Mouse (Mus musculus): ENCODE data around the gene Zfp580.

Gene Zfp580

GRCm38 (mm10) chr7:5020685-5021084, 30.7 kb upstream of the Zfp580 start:
- no peaks in the 10 kb centered on the region for H3K27me3 ChIP-seq (ENCODE audit: control insufficient read depth, insufficient read depth, low read length, poor library complexity, severe bottlenecking)
- H3K36me3 ChIP-seq (ENCODE audit: control insufficient read depth, insufficient read depth, low read length, poor library complexity, severe bottlenecking) = no peaks in the 10 kb centered on the region
- no peak for DNase-seq (ENCODE audit: low read depth, low spot score)

- DNase-seq (ENCODE audit: low read depth, low spot score) = no peak
- no peaks in the 10 kb centered on the region for H3K27me3 ChIP-seq (ENCODE audit: control insufficient read depth, insufficient read depth, low read length, poor library complexity, severe bottlenecking)
- no peaks in the 10 kb centered on the region for H3K36me3 ChIP-seq (ENCODE audit: control insufficient read depth, insufficient read depth, low read length, poor library complexity, severe bottlenecking)
Measured at GRCm38 (mm10) chr7:5021197-5021596, 30.1 kb upstream of the Zfp580 start.

- peaks cover 32% of the 10 kb centered on the region for H3K36me3 ChIP-seq (ENCODE audit: control insufficient read depth, insufficient read depth, low read length, poor library complexity, severe bottlenecking)
- no peak for DNase-seq (ENCODE audit: low read depth, low spot score)
- no peaks in the 10 kb centered on the region for H3K27me3 ChIP-seq (ENCODE audit: control insufficient read depth, insufficient read depth, low read length, poor library complexity, severe bottlenecking)
Measured at GRCm38 (mm10) chr7:5029543-5029942, 21.8 kb upstream of the Zfp580 start.

- Histone ChIP-seq H3K27me3 (ENCODE audit: control insufficient read depth, insufficient read depth, low read length, poor library complexity, severe bottlenecking) (no peaks in the 10 kb centered on the region), H3K36me3 (ENCODE audit: control insufficient read depth, insufficient read depth, low read length, poor library complexity, severe bottlenecking) (peaks cover 32% of the 10 kb centered on the region)
- no peak for DNase-seq (ENCODE audit: low read depth, low spot score)
Measured at GRCm38 (mm10) chr7:5029946-5030345, 21.4 kb upstream of the Zfp580 start.

- Histone ChIP-seq H3K36me3 (ENCODE audit: control insufficient read depth, insufficient read depth, low read length, poor library complexity, severe bottlenecking) (peaks cover 32% of the 10 kb centered on the region), H3K27me3 (ENCODE audit: control insufficient read depth, insufficient read depth, low read length, poor library complexity, severe bottlenecking) (no peaks in the 10 kb centered on the region)
- DNase-seq (ENCODE audit: low read depth, low spot score) = no peak
Measured at GRCm38 (mm10) chr7:5030554-5031275, 20.6 kb upstream of the Zfp580 start.

GRCm38 (mm10) chr7:5031496-5031895, 19.8 kb upstream of the Zfp580 start:
- no peak for DNase-seq (ENCODE audit: low read depth, low spot score)
- Histone ChIP-seq H3K27me3 (ENCODE audit: control insufficient read depth, insufficient read depth, low read length, poor library complexity, severe bottlenecking) (no peaks in the 10 kb centered on the region), H3K36me3 (ENCODE audit: control insufficient read depth, insufficient read depth, low read length, poor library complexity, severe bottlenecking) (peaks cover 32% of the 10 kb centered on the region)

GRCm38 (mm10) chr7:5033818-5034217, 17.5 kb upstream of the Zfp580 start, which contains the start of gene 4632433K11Rik:
TSS of gene 4632433K11Rik (plus strand) at chr7:5034118.
- Histone ChIP-seq H3K36me3 (ENCODE audit: control insufficient read depth, insufficient read depth, low read length, poor library complexity, severe bottlenecking) (peaks cover 32% of the 10 kb centered on the region), H3K27me3 (ENCODE audit: control insufficient read depth, insufficient read depth, low read length, poor library complexity, severe bottlenecking) (no peaks in the 10 kb centered on the region)
- DNase-seq (ENCODE audit: low read depth, low spot score) = no peak

GRCm38 (mm10) chr7:5035628-5036027, 15.7 kb upstream of the Zfp580 start:
- no peak for DNase-seq (ENCODE audit: low read depth, low spot score)
- Histone ChIP-seq H3K27me3 (ENCODE audit: control insufficient read depth, insufficient read depth, low read length, poor library complexity, severe bottlenecking) (no peaks in the 10 kb centered on the region), H3K36me3 (ENCODE audit: control insufficient read depth, insufficient read depth, low read length, poor library complexity, severe bottlenecking) (peaks cover 17% of the 10 kb centered on the region)

GRCm38 (mm10) chr7:5036136-5036535, 15.2 kb upstream of the Zfp580 start:
- H3K36me3 ChIP-seq (ENCODE audit: control insufficient read depth, insufficient read depth, low read length, poor library complexity, severe bottlenecking) = peaks cover 13% of the 10 kb centered on the region

GRCm38 (mm10) chr7:5037026-5037425, 14.3 kb upstream of the Zfp580 start:
- Histone ChIP-seq H3K36me3 (ENCODE audit: control insufficient read depth, insufficient read depth, low read length, poor library complexity, severe bottlenecking) (peaks cover 4% of the 10 kb centered on the region), H3K27me3 (ENCODE audit: control insufficient read depth, insufficient read depth, low read length, poor library complexity, severe bottlenecking) (no peaks in the 10 kb centered on the region)
- DNase-seq (ENCODE audit: low read depth, low spot score) = no peak

More at GRCm38 (mm10) chr7:5036136-5036535, 15.2 kb upstream of the Zfp580 start:
- no peaks in the 10 kb centered on the region for H3K27me3 ChIP-seq (ENCODE audit: control insufficient read depth, insufficient read depth, low read length, poor library complexity, severe bottlenecking)
- DNase-seq (ENCODE audit: low read depth, low spot score) = no peak

- DNase-seq (ENCODE audit: low read depth, low spot score) = no peak
- peaks cover 2% of the 10 kb centered on the region for H3K36me3 ChIP-seq (ENCODE audit: control insufficient read depth, insufficient read depth, low read length, poor library complexity, severe bottlenecking)
- H3K27me3 ChIP-seq (ENCODE audit: control insufficient read depth, insufficient read depth, low read length, poor library complexity, severe bottlenecking) = no peaks in the 10 kb centered on the region
Measured at GRCm38 (mm10) chr7:5037467-5037866, 13.9 kb upstream of the Zfp580 start.

GRCm38 (mm10) chr7:5038109-5038732, 13.1 kb upstream of the Zfp580 start, which contains the start of gene Zfp784:
TSS of gene Zfp784 (minus strand) at chr7:5038446.
- peak; percentile 94 for DNase-seq (ENCODE audit: low read depth, low spot score)
- H3K27me3 ChIP-seq (ENCODE audit: control insufficient read depth, insufficient read depth, low read length, poor library complexity, severe bottlenecking) = no peaks in the 10 kb centered on the region
- H3K36me3 ChIP-seq (ENCODE audit: control insufficient read depth, insufficient read depth, low read length, poor library complexity, severe bottlenecking) = no peaks in the 10 kb centered on the region

GRCm38 (mm10) chr7:5038940-5039339, 12.4 kb upstream of the Zfp580 start:
- Histone ChIP-seq H3K27me3 (ENCODE audit: control insufficient read depth, insufficient read depth, low read length, poor library complexity, severe bottlenecking) (no peaks in the 10 kb centered on the region), H3K36me3 (ENCODE audit: control insufficient read depth, insufficient read depth, low read length, poor library complexity, severe bottlenecking) (no peaks in the 10 kb centered on the region)
- DNase-seq (ENCODE audit: low read depth, low spot score) = no peak

GRCm38 (mm10) chr7:5044981-5045380, 6.4 kb upstream of the Zfp580 start:
- no peaks in the 10 kb centered on the region for H3K27me3 ChIP-seq (ENCODE audit: control insufficient read depth, insufficient read depth, low read length, poor library complexity, severe bottlenecking)
- DNase-seq (ENCODE audit: low read depth, low spot score) = no peak
- H3K36me3 ChIP-seq (ENCODE audit: control insufficient read depth, insufficient read depth, low read length, poor library complexity, severe bottlenecking) = no peaks in the 10 kb centered on the region

GRCm38 (mm10) chr7:5046112-5046511, 5.2 kb upstream of the Zfp580 start:
- no peaks in the 10 kb centered on the region for H3K36me3 ChIP-seq (ENCODE audit: control insufficient read depth, insufficient read depth, low read length, poor library complexity, severe bottlenecking)
- H3K27me3 ChIP-seq (ENCODE audit: control insufficient read depth, insufficient read depth, low read length, poor library complexity, severe bottlenecking) = no peaks in the 10 kb centered on the region
- DNase-seq (ENCODE audit: low read depth, low spot score) = peak; percentile 60
